ENCODE assay signal across 30 mouse cellular contexts in the genomic region with DNA sequence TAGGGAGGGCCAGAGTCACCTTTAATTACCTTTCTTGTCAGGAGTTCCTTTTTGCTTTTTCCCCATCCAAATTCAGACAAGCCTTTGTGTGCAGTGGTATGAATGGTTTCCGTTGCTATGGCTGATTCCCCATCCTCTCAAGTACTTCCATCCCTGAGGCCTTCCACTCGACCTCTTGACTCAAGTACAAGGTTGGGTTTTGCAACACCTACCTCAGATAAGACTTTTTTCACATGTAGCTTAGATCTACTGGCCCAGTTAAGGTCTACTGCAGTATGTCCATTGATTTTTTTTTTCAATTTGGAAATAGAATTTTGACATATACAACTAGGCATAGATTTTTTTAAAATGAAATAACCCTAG. TPM values are rescaled to one million over a fixed set of nuclear protein-coding genes. Genes with fewer than 3 reads are reported as not detected.
DNase-seq lines count a peak whose midpoint lies in the region; ATAC-seq and TF ChIP-seq lines count a peak whose summit lies in the region.
"Had no signal": no experiment of that assay in that cellular context is flagged by ENCODE, and none has a peak within 500 bp of the region (broad histone marks: within the 10 kb centered on the region; RNA-seq: fewer than 3 reads in every experiment).

No protein-coding gene starts in this region.

- TF ChIP-seq CTCF in heart, adult 2 months (IDR thresholded peaks at IDR 0.05), result no peak
- TF ChIP-seq CTCF in lung, postnatal 0 days (IDR thresholded peaks at IDR 0.05), result no peak

- H3K4me2 ChIP-seq in lung, postnatal 0 days (replicated peaks; ENCODE audit: low read depth, low read length), result no peak overlapping the region
- no peak overlapping the region for H3K4me2 ChIP-seq in hindbrain, embryonic 12.5 days (replicated peaks)
- H3K4me2 ChIP-seq: embryonic facial prominence, embryonic 13.5 days; forebrain, embryonic 13.5 days; heart, embryonic 12.5 days; heart, embryonic 15.5 days; hindbrain, embryonic 14.5 days had no signal

- H3K4me1 ChIP-seq in heart, adult 2 months (ENCODE audit: control insufficient read depth, insufficient read depth, low read length), result no peaks in the 10 kb centered on the region; the same call in 1 of the 2 replicates
- H3K4me1 ChIP-seq in lung, postnatal 0 days (ENCODE audit: insufficient read depth, low read depth, low read length), result no peaks in the 10 kb centered on the region
- 0 out of 2 replicates have a peak, but pooled peaks cover 6% of the 10 kb centered on the region for H3K4me1 ChIP-seq in hindbrain, embryonic 12.5 days

- WGBS in heart, adult 2 months, result 37% methylated on average over 2 of the region's 2 CpGs
- 51% methylated on average over 2 of the region's 2 CpGs for WGBS in lung, postnatal 0 days
- 72% methylated on average over 2 of the region's 2 CpGs for WGBS in hindbrain, embryonic 12.5 days

- H3K4me3 ChIP-seq in heart, adult 2 months, result no peak overlapping the region
- H3K4me3 ChIP-seq in lung, postnatal 0 days (ENCODE audit: low read depth, low read length), result no peak overlapping the region
- H3K4me3 ChIP-seq in hindbrain, embryonic 12.5 days, result no peak overlapping the region
- H3K4me3 ChIP-seq: embryonic facial prominence, embryonic 10.5 days; embryonic facial prominence, embryonic 13.5 days; erythroblast, embryonic 14.5 days; forebrain, embryonic 13.5 days; heart, embryonic 12.5 days; heart, embryonic 15.5 days; hindbrain, embryonic 10.5 days had no signal

- no peaks in the 10 kb centered on the region for H3K27me3 ChIP-seq in heart, adult 2 months (ENCODE audit: control insufficient read depth, insufficient read depth, low read length)
- no peaks in the 10 kb centered on the region for H3K27me3 ChIP-seq in lung, postnatal 0 days (replicated peaks; ENCODE audit: insufficient read depth, low read length)
- no peaks in the 10 kb centered on the region for H3K27me3 ChIP-seq in hindbrain, embryonic 12.5 days
- H3K27me3 ChIP-seq: CH12.LX; embryonic facial prominence, embryonic 13.5 days; forebrain, embryonic 13.5 days; heart, embryonic 12.5 days; heart, embryonic 15.5 days; Patski had no signal

- TF ChIP-seq EP300 in heart, adult 2 months (IDR thresholded peaks at IDR 0.05; ENCODE audit: insufficient read depth, low read depth, low read length), result no peak
- peak; percentile 52 for TF ChIP-seq EP300 in lung, postnatal 0 days (IDR thresholded peaks at IDR 0.05)

- TF ChIP-seq POLR2A in heart, adult 2 months (IDR thresholded peaks at IDR 0.05; ENCODE audit: insufficient read depth, low read depth, low read length), result no peak

- no peak for DNase-seq in heart, adult 2 months
- no peak for DNase-seq in heart, adult 9 months (ENCODE audit: low spot score in 2 of 2)
- peak; percentile 86 for DNase-seq in lung, postnatal 0 days (ENCODE audit: low spot score)
- peak; percentile 18 for DNase-seq in lung, postnatal 14 days
- DNase-seq in urinary bladder, postnatal 25 days (ENCODE audit: low spot score), result no peak
- DNase-seq: adrenal gland, postnatal 10 days; B cell, adult 2 months; cerebellum, adult 18-20 months; cerebellum, postnatal 10 days; cerebellum, postnatal 36 days; embryo, embryonic 11 days; gastrocnemius, postnatal 10 days; gastrocnemius, postnatal 36 days; heart, postnatal 10 days; heart, postnatal 36 days had no signal

- peak; percentile 82 for ATAC-seq in lung, postnatal 0 days
- no peak for ATAC-seq in hindbrain, embryonic 12.5 days (ENCODE audit: low FRiP score)
- ATAC-seq: forebrain, embryonic 13.5 days; forebrain, embryonic 16.5 days; hindbrain, postnatal 0 days; inflammation-experienced regulatory T-cells, adult 6 months; Patski had no signal

- H3K27ac ChIP-seq in heart, adult 2 months, result peak overlapping the region; percentile 47; the same call in 1 of the 2 replicates
- no peak overlapping the region for H3K27ac ChIP-seq in lung, postnatal 0 days (ENCODE audit: low read length)
- no peak overlapping the region for H3K27ac ChIP-seq in hindbrain, embryonic 12.5 days
- H3K27ac ChIP-seq: embryonic facial prominence, embryonic 10.5 days; embryonic facial prominence, embryonic 13.5 days; forebrain, embryonic 13.5 days; heart, embryonic 15.5 days; hindbrain, embryonic 10.5 days; hindbrain, embryonic 14.5 days; hindbrain, postnatal 0 days had no signal

- intact Hi-C loops in heart, adult 2 months (cut with DNase I), result loop anchor here (5.0 kb wide), 1 partner anchor 164 kb away; no protein-coding TSS in a partner anchor

- no peaks in the 10 kb centered on the region for H3K9me3 ChIP-seq in lung, postnatal 0 days (ENCODE audit: low read length)
- H3K9me3 ChIP-seq in hindbrain, embryonic 12.5 days (replicated peaks), result no peaks in the 10 kb centered on the region
- H3K9me3 ChIP-seq: embryonic facial prominence, embryonic 10.5 days; embryonic facial prominence, embryonic 13.5 days; forebrain, embryonic 13.5 days; G1E; heart, embryonic 12.5 days; heart, embryonic 15.5 days; hindbrain, embryonic 10.5 days had no signal

- H3K79me2 ChIP-seq in heart, adult 2 months (replicated peaks; ENCODE audit: control insufficient read depth, insufficient read depth, low read length), result no peaks in the 10 kb centered on the region

- no peak overlapping the region for H3K9ac ChIP-seq in heart, adult 2 months (ENCODE audit: low read depth, low read length)
- no peak overlapping the region for H3K9ac ChIP-seq in lung, postnatal 0 days (replicated peaks; ENCODE audit: low read depth)
- no peak overlapping the region for H3K9ac ChIP-seq in hindbrain, embryonic 12.5 days
- H3K9ac ChIP-seq: embryonic facial prominence, embryonic 13.5 days; forebrain, embryonic 13.5 days; heart, embryonic 12.5 days; heart, embryonic 15.5 days; hindbrain, embryonic 14.5 days had no signal

- H3K36me3 ChIP-seq in heart, adult 2 months (ENCODE audit: control insufficient read depth, insufficient read depth, low read length), result no peaks in the 10 kb centered on the region
- no peaks in the 10 kb centered on the region for H3K36me3 ChIP-seq in lung, postnatal 0 days (ENCODE audit: insufficient read depth, low read length)
- H3K36me3 ChIP-seq in hindbrain, embryonic 12.5 days, result no peaks in the 10 kb centered on the region
- H3K36me3 ChIP-seq: embryonic facial prominence, embryonic 10.5 days; embryonic facial prominence, embryonic 13.5 days; G1E; heart, embryonic 12.5 days; heart, embryonic 15.5 days; hindbrain, embryonic 10.5 days had no signal

RNA-seq across cellular contexts. Expression of a gene that starts 7.2 kb away (rescaled TPM):
- 1 to 10 TPM; 5.5 to 6.2 TPM for total RNA-seq in heart, adult 2 months (2021)
- polyA plus RNA-seq in heart, adult 2 months (2012; rRNA removed), result 9.2 and 12.0 TPM in 2 replicates
- 1.8 and 2.2 TPM in 2 replicates for polyA plus RNA-seq in lung, postnatal 0 days (2015; fragmentation: Nextera tagmentation; extraction: Ambion mirVana)
- 4.9 and 6.7 TPM in 2 replicates for polyA plus RNA-seq in hindbrain, embryonic 12.5 days (2016; fragmentation: Nextera tagmentation; extraction: Ambion mirVana)

RNA-seq across cellular contexts. Expression of a gene that starts 8.3 kb away (rescaled TPM):
- total RNA-seq in heart, adult 2 months (2021), result 100 to 1,000 TPM; 189 to 218 TPM
- polyA plus RNA-seq in heart, adult 2 months (2012; rRNA removed), result 33.9 and 73.5 TPM in 2 replicates
- polyA plus RNA-seq in lung, postnatal 0 days (2015; fragmentation: Nextera tagmentation; extraction: Ambion mirVana), result 168 and 196 TPM in 2 replicates
- polyA plus RNA-seq in hindbrain, embryonic 12.5 days (2016; fragmentation: Nextera tagmentation; extraction: Ambion mirVana), result 49.8 and 72.3 TPM in 2 replicates

RNA-seq across cellular contexts. Expression of a gene that starts 10.8 kb away (rescaled TPM):
- 10 to 100 TPM in 1 of 2 experiments, 1 to 10 TPM in 1; 9.4 to 10.1 TPM for total RNA-seq in heart, adult 2 months (2021)
- polyA plus RNA-seq in heart, adult 2 months (2012; rRNA removed), result 6.9 and 11.9 TPM in 2 replicates
- polyA plus RNA-seq in lung, postnatal 0 days (2015; fragmentation: Nextera tagmentation; extraction: Ambion mirVana), result 2.3 and 4.0 TPM in 2 replicates
- 5.8 and 7.0 TPM in 2 replicates for polyA plus RNA-seq in hindbrain, embryonic 12.5 days (2016; fragmentation: Nextera tagmentation; extraction: Ambion mirVana)

RNA-seq across cellular contexts. Expression of a gene that starts 11.1 kb away (rescaled TPM):
- 10 to 100 TPM; 18.1 to 26.3 TPM for total RNA-seq in heart, adult 2 months (2021)
- polyA plus RNA-seq in heart, adult 2 months (2012; rRNA removed), result 1.3 and 1.5 TPM in 2 replicates
- 3.0 and 3.6 TPM in 2 replicates for polyA plus RNA-seq in lung, postnatal 0 days (2015; fragmentation: Nextera tagmentation; extraction: Ambion mirVana)
- 4.4 and 7.0 TPM in 2 replicates for polyA plus RNA-seq in hindbrain, embryonic 12.5 days (2016; fragmentation: Nextera tagmentation; extraction: Ambion mirVana)

RNA-seq across cellular contexts. Expression of a gene that starts 12.1 kb away (rescaled TPM):
- total RNA-seq in heart, adult 2 months (2021), result 1 to 10 TPM; 1.9 to 2.0 TPM
- polyA plus RNA-seq in heart, adult 2 months (2012; rRNA removed), result 0.35 TPM in 1 of 2 replicates, not detected in the other
- polyA plus RNA-seq in lung, postnatal 0 days (2015; fragmentation: Nextera tagmentation; extraction: Ambion mirVana), result 0.31 TPM in 1 of 2 replicates, not detected in the other
- not detected in 2 replicates for polyA plus RNA-seq in hindbrain, embryonic 12.5 days (2016; fragmentation: Nextera tagmentation; extraction: Ambion mirVana)
- polyA plus RNA-seq: forebrain, embryonic 16.5 days; heart, embryonic 12.5 days; hindbrain, embryonic 10.5 days; hindbrain, embryonic 14.5 days; hindbrain, postnatal 0 days had no signal

Comparison
In these comparisons a context has a peak if more than half of its experiments do, and no peak if none do; other contexts are left out.
1. DNase-seq: peak in lung, postnatal 0 days (single experiment) and lung, postnatal 14 days (single experiment); none in heart, adult 2 months (0 of 2), heart, adult 9 months (0 of 2) and urinary bladder, postnatal 25 days (single experiment).